Mouse (Mus musculus) embryonic stem cell, embryonic (primary cell): ENCODE measurements at regions not wholly inside any gene's neighbourhood (a gene's known extent, or its start where the extent isn't known, plus 50 kb on each side); places are given as distances from the start of the nearest gene placed in this dataset.

ENCODE experiments used
- CTCF ChIA-PET, 4 experiments: fragments of 300-600 bp in 2 of 4; fragments of 350-600 bp in 2 of 4; sonication (Branson Sonifier 250); formaldehyde crosslinking; loops; one replicate each; lab custom pipeline; 2022; ENCODE audit warnings: inconsistent platforms in 2 of 4; lab: Charles Lee
- POLR2A ChIA-PET, 4 experiments: fragments of 300-600 bp in 2 of 4; fragments of 350-600 bp in 2 of 4; sonication (Branson Sonifier 250); formaldehyde crosslinking; loops; one replicate each; lab custom pipeline; 2022; ENCODE audit warnings: antibody characterized with exemption in 4 of 4, inconsistent platforms in 1 of 4; lab: Charles Lee

GRCm38 (mm10) chr5:47693478-47693877 lies 289.5 kb upstream of the Slit2 start:
- CTCF ChIA-PET = no interaction called here

DNA sequence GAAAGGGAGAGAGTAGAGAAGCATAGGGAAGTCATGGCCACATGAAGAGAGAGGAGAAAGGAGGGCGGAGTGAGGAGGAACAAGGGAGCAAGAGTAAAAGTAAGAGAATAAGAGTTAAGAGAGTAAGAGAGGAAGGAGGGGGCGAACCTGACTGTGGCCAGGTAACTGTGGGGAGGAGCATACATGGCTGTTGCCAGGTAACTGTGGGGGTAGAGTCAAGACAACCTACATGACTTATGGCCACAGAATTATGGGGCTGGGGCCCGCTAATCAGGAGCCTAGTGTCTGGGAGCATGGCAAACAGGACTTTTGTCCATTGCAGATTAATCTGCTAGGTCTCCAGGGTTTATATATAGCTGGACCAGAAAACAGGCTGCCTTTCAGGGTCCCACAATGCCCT lies 289.0 kb upstream of the Slit2 start:
- ChIA-PET CTCF (no interaction called here), POLR2A (no interaction called here)

More at GRCm38 (mm10) chr5:47693478-47693877, 289.5 kb upstream of the Slit2 start:
- POLR2A ChIA-PET = no interaction called here

DNA sequence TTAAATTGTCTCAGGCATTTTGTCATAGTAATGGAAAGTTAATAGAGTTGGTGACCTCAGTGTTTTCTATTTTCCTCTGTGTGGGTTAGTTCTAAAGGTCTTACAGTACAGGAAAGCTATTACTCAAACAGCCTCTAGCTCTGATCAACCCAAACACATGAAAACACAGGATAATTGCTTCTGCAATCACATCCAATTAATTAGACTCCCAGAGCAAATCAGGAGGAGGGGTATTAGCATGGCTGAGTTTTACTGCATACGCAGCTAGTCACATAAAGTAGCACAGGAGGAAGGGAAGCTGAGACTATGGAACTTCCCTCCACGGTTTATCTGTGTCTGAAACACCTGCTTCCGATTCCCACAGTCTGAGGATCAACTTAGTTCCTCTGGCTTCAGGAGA lies 288.3 kb upstream of the Slit2 start:
- POLR2A ChIA-PET = no interaction called here

GRCm38 (mm10) chr5:47711553-47711952 lies 271.4 kb upstream of the Slit2 start:
- CTCF ChIA-PET = no interaction called here
- POLR2A ChIA-PET = interaction anchor here in 1 of 4 experiments (0.6 kb wide), 1 partner anchor 691 kb away, joined by 3 read pairs; no protein-coding TSS in a partner anchor

More for the DNA sequence above, 288.3 kb upstream of the Slit2 start:
- CTCF ChIA-PET = no interaction called here

DNA sequence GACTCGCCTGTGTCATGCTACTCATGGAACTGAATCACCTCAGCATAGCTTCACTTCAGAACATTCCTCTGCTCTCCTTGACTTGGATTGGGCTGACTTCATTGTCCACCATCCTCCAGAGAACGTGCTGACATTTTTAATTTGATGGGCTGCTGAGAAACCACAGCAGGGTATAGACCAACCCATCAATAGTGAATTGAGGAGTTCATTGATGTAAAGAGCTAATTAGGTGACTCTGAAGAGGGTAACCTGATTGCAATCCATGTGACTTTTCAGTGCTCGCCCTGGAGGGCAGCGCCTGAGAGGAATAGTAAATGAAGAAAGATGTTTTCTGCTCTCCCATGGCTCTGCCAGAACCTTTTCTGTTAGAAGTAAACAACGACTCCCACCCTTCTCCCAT lies 268.6 kb upstream of the Slit2 start:
- POLR2A ChIA-PET = no interaction called here
- CTCF ChIA-PET = no interaction called here

DNA sequence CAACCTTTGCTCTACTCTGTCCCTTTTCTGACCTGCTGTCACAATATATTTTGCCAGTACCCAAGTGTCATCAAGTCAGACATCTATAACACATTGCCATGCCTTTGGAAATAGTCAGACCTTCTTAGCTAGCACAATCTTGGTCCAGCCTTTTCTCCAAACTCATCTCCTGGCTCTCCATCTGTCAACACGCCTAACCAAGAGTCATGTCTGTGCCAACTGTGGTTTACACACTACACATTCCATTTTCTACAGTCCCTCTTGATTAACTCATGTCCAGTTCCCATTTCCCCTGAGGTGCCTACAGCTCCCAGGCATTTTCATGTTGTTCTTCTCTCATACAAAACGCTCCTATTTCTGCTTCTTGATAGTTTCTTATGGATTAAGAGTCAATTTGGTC lies 258.0 kb upstream of the Slit2 start:
- ChIA-PET POLR2A (no interaction called here), CTCF (no interaction called here)

DNA sequence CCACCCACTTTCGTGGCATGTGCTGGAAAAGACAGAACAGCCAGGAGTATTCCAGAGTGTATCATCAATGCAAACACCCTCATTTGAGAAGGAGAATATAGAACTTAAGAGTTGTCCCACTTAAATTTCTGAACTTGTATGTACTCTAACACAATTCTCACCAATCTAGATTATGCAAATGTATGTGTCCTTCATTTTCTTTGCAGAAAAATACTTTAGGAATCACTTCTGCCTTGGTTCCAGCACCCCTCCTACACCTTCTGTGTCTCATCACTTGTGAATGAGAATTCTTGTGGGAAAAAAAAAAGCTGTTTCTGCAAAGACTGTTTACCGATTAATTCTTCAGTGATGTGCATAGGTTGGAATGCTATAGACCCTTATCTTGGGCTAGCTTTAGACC lies 240.2 kb upstream of the Slit2 start:
- POLR2A ChIA-PET = no interaction called here
- CTCF ChIA-PET = no interaction called here

DNA sequence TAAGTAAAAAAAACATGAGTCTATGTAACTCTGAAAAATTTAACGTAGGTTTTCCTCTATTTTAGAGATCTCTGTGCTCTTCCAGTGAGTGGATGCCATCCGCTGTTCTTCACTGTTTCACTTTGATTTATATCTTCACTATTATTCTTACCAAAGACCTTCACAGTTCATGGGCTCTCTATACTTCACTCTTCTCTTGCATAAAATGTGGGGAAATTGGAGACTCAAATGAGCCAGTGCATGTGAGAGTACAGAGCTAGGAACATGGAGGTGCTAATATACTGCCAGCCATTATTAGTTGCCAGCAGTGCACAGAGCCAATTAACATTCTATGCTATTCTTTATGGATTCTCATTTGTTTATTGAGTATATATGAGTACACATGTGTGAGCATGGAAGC lies 237.8 kb upstream of the Slit2 start:
- ChIA-PET CTCF (no interaction called here), POLR2A (no interaction called here)

GRCm38 (mm10) chr5:47751907-47752306 lies 231.0 kb upstream of the Slit2 start:
- POLR2A ChIA-PET = no interaction called here
- CTCF ChIA-PET = no interaction called here

- ChIA-PET CTCF (no interaction called here), POLR2A (no interaction called here)
Observed at GRCm38 (mm10) chr5:47772642-47773353, 210.1 kb upstream of the Slit2 start.

DNA sequence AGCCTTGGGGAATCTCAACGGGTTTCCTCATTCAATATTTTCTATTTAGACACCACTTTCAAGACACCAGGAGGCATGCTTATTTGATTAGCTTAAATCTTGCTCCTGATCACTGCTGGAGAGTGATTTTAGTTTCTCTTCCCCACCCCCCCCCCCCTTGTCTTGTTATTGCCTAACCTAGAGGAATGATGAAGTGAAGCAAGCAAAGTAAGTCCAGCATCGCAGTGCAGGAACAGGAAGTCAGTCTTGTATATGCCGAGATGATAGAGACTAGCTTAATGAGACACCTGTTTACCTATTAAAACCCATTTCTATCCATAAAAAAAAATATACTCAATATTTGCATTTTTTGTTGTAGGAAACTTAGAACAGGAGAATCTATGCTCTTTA lies 209.6 kb upstream of the Slit2 start:
- POLR2A ChIA-PET = no interaction called here
- CTCF ChIA-PET = no interaction called here

GRCm38 (mm10) chr5:47780861-47781260 lies 202.1 kb upstream of the Slit2 start:
- CTCF ChIA-PET = no interaction called here
- POLR2A ChIA-PET = interaction anchor here in 1 of 4 experiments (0.6 kb wide), 1 partner anchor 30 kb away, joined by 5 read pairs; no protein-coding TSS in a partner anchor

GRCm38 (mm10) chr5:47781608-47782007 lies 201.3 kb upstream of the Slit2 start:
- POLR2A ChIA-PET = no interaction called here
- CTCF ChIA-PET = no interaction called here

DNA sequence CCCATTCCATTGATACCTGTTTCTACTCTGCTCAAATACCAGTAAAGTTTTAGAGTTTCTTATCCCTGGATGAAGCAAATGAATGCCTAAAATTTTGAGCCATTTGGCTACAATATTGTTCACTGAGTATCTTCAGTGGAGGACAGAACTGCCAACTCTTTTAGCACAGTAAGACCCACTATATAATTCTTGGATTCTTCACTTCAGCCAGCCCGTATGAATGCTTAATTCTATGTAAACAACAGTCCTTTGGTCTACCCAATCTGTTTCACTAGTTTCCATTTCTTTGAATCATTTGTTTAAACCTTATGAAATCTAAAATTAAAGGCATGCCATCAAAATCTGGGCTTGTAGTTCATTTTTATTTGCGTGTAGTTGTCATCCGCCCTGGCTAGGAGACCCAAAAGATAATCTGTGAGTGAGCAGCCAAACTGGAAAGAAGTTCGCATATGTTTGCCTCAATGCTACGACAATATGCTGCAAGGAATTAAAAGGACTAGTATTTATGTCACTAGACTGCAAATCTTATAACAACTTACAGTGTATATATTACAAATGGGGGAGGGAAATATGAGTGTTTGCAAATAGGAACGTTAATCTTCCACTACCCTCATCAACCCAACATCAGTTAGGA lies 188.2 kb upstream of the Slit2 start:
- ChIA-PET POLR2A (no interaction called here), CTCF (no interaction called here)

GRCm38 (mm10) chr5:47795273-47795672 lies 187.7 kb upstream of the Slit2 start:
- POLR2A ChIA-PET = no interaction called here
- CTCF ChIA-PET = no interaction called here

- CTCF ChIA-PET = no interaction called here
- POLR2A ChIA-PET = interaction anchor here in 1 of 4 experiments (0.5 kb wide), 1 partner anchor 434 kb away, joined by 3 read pairs; no protein-coding TSS in a partner anchor
Observed at GRCm38 (mm10) chr5:47820936-47821335, 162.0 kb upstream of the Slit2 start.

DNA sequence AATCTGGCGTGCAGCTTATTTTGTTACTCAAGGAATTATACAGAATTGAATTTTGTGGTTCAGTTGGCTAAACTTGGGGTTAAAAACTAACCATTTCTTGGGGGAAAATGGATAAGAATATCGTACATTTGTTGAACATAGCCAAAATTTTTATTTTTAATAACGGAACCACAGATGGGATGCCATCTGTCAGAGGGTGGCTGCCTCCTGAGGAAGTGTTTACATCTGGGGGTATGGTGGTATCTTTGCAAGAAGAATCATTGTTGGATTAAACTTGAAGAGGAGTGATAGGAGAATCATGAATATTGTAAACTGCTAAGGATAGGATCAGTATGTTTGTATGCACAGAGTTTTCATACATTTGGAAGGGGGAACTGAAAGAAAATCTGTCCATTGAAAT lies 144.9 kb upstream of the Slit2 start:
- POLR2A ChIA-PET = no interaction called here
- CTCF ChIA-PET = no interaction called here

DNA sequence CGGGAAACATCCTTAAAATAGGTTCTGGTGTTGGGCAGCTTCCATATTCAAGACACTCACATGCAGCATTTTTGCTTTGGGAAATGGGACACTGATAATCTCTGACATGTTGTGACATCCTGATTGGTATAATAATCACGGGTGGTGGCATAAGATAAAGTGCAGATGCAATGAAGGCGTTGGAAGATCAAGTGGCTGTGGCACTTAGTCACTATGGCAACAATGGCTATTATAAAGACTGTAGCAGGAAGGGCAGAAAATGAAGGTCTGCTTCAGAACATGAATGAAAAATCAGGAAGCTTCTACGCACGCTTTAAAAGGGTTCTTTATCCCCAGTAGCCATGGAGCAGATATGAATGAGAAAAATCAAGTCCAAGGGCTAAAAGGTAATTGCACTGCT lies 113.2 kb upstream of the Slit2 start:
- CTCF ChIA-PET = no interaction called here
- POLR2A ChIA-PET = no interaction called here
